Mouse (Mus musculus): ENCODE data around the gene Slc25a11. TPM values are rescaled to one million over a fixed set of nuclear protein-coding genes. Genes with fewer than 3 reads are reported as not detected.

Gene Slc25a11
- total and polyA plus RNA-seq, 3 experiments = 59.2 to 125 (median 72.7) TPM

GRCm38 (mm10) chr11:70664741-70665140, 17.5 kb upstream of the Slc25a11 start:
- Histone ChIP-seq H3K36me3 (replicated peaks) (peaks cover 78% of the 10 kb centered on the region), H3K4me3 (ENCODE audit: low read depth, low read length) (no peak overlapping the region), H3K27me3 (ENCODE audit: insufficient read depth, low read length) (no peaks in the 10 kb centered on the region), H3K9me3 (replicated peaks) (no peaks in the 10 kb centered on the region), H3K4me1 (ENCODE audit: insufficient read depth, low read depth, low read length) (peaks cover 27% of the 10 kb centered on the region)
- DNase-seq (ENCODE audit: low spot score) (no peak), ATAC-seq (ENCODE audit: extremely low read depth, insufficient number of reproducible peaks, low FRiP score, poor library complexity, severe bottlenecking) (no peak)
- TF ChIP-seq POLR2AphosphoS5 (IDR thresholded peaks at IDR 0.05; ENCODE audit: insufficient replicate concordance, low read depth, low read length) (no peak), CTCF (IDR thresholded peaks at IDR 0.05; ENCODE audit: low read depth, low read length) (no peak), GATA2 (IDR thresholded peaks at IDR 0.05; ENCODE audit: borderline replicate concordance, low read depth, low read length) (no peak), GATA1 (IDR thresholded peaks at IDR 0.05; ENCODE audit: borderline replicate concordance, low read length) (no peak), TAL1 (conservative IDR thresholded peaks at IDR 0.05; ENCODE audit: low read depth, low read length) (no peak)

DNA sequence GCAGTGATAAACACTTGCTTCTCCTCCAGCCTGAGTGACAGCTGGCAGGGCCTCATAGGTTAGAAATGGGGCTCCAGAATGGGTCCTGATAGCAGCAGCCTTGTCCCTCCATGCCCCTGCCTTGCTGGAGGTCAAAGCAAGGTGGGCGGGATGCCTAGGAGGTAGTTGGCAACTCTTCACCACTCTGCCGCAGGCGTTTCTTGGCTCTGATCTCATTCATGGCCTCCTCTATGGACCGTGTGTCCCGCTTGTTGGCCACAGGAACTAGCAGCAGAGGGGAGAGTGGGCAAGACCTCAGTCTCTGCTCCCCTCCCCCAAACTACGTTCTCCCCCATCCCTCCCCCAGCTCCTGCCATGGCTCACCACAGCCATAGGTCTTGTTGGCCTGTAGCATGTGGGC, 16.7 kb upstream of the Slc25a11 start:
- no peak overlapping the region for H3K4me3 ChIP-seq (ENCODE audit: low read depth, low read length)
- H3K36me3 ChIP-seq (replicated peaks) = peaks cover 86% of the 10 kb centered on the region
- TF ChIP-seq GATA2 (IDR thresholded peaks at IDR 0.05; ENCODE audit: borderline replicate concordance, low read depth, low read length) = no peak
- TF ChIP-seq TAL1 (conservative IDR thresholded peaks at IDR 0.05; ENCODE audit: low read depth, low read length) = no peak
- no peak for TF ChIP-seq GATA1 (IDR thresholded peaks at IDR 0.05; ENCODE audit: borderline replicate concordance, low read length)
- TF ChIP-seq POLR2AphosphoS5 (IDR thresholded peaks at IDR 0.05; ENCODE audit: insufficient replicate concordance, low read depth, low read length) = no peak
- TF ChIP-seq CTCF (IDR thresholded peaks at IDR 0.05; ENCODE audit: low read depth, low read length) = no peak
- no peaks in the 10 kb centered on the region for H3K9me3 ChIP-seq (replicated peaks)
- ATAC-seq (ENCODE audit: extremely low read depth, insufficient number of reproducible peaks, low FRiP score, poor library complexity, severe bottlenecking) (no peak), DNase-seq (ENCODE audit: low spot score) (no peak)
- peaks cover 23% of the 10 kb centered on the region for H3K4me1 ChIP-seq (ENCODE audit: insufficient read depth, low read depth, low read length)
- no peaks in the 10 kb centered on the region for H3K27me3 ChIP-seq (ENCODE audit: insufficient read depth, low read length)

DNA sequence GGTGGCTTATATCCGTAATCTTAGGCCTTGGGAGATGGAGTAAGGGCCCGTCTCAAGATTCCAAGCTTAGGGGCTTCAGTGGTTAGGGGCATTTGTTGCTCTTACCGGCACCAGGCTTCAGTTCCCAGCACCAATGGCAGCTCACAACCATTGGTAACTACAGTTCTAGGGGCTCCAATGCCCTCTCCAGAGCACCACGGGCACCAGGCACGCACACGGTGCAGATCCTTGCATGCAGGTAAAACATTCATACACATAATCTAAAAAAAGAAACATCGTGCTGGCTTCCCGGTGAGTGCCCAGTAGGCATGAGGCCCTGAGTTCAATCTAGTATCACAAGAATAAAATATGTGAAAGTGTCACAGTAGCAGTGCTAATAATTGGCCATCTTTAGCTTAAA, 15.8 kb upstream of the Slc25a11 start:
- no peak for ATAC-seq (ENCODE audit: extremely low read depth, insufficient number of reproducible peaks, low FRiP score, poor library complexity, severe bottlenecking)
- Histone ChIP-seq H3K36me3 (replicated peaks) (peaks cover 94% of the 10 kb centered on the region), H3K4me3 (ENCODE audit: low read depth, low read length) (no peak overlapping the region), H3K4me1 (ENCODE audit: insufficient read depth, low read depth, low read length) (peaks cover 27% of the 10 kb centered on the region), H3K27me3 (ENCODE audit: insufficient read depth, low read length) (no peaks in the 10 kb centered on the region), H3K9me3 (replicated peaks) (no peaks in the 10 kb centered on the region)
- TF ChIP-seq POLR2AphosphoS5 (IDR thresholded peaks at IDR 0.05; ENCODE audit: insufficient replicate concordance, low read depth, low read length) = no peak
- no peak for TF ChIP-seq CTCF (IDR thresholded peaks at IDR 0.05; ENCODE audit: low read depth, low read length)
- no peak for TF ChIP-seq GATA1 (IDR thresholded peaks at IDR 0.05; ENCODE audit: borderline replicate concordance, low read length)
- TF ChIP-seq TAL1 (conservative IDR thresholded peaks at IDR 0.05; ENCODE audit: low read depth, low read length) = no peak
- TF ChIP-seq GATA2 (IDR thresholded peaks at IDR 0.05; ENCODE audit: borderline replicate concordance, low read depth, low read length) = no peak
- DNase-seq (ENCODE audit: low spot score) = no peak

GRCm38 (mm10) chr11:70660571-70660970, 13.3 kb upstream of the Slc25a11 start:
- DNase-seq (ENCODE audit: low spot score) (no peak), ATAC-seq (ENCODE audit: extremely low read depth, insufficient number of reproducible peaks, low FRiP score, poor library complexity, severe bottlenecking) (no peak)
- Histone ChIP-seq H3K4me3 (ENCODE audit: low read depth, low read length) (no peak overlapping the region), H3K27me3 (ENCODE audit: insufficient read depth, low read length) (no peaks in the 10 kb centered on the region), H3K4me1 (ENCODE audit: insufficient read depth, low read depth, low read length) (peaks cover 36% of the 10 kb centered on the region), H3K9me3 (replicated peaks) (no peaks in the 10 kb centered on the region), H3K36me3 (replicated peaks) (peaks cover 76% of the 10 kb centered on the region)
- TF ChIP-seq TAL1 (conservative IDR thresholded peaks at IDR 0.05; ENCODE audit: low read depth, low read length) = no peak
- TF ChIP-seq POLR2AphosphoS5 (IDR thresholded peaks at IDR 0.05; ENCODE audit: insufficient replicate concordance, low read depth, low read length) = no peak
- TF ChIP-seq GATA1 (IDR thresholded peaks at IDR 0.05; ENCODE audit: borderline replicate concordance, low read length) = no peak
- TF ChIP-seq GATA2 (IDR thresholded peaks at IDR 0.05; ENCODE audit: borderline replicate concordance, low read depth, low read length) = no peak
- no peak for TF ChIP-seq CTCF (IDR thresholded peaks at IDR 0.05; ENCODE audit: low read depth, low read length)

DNA sequence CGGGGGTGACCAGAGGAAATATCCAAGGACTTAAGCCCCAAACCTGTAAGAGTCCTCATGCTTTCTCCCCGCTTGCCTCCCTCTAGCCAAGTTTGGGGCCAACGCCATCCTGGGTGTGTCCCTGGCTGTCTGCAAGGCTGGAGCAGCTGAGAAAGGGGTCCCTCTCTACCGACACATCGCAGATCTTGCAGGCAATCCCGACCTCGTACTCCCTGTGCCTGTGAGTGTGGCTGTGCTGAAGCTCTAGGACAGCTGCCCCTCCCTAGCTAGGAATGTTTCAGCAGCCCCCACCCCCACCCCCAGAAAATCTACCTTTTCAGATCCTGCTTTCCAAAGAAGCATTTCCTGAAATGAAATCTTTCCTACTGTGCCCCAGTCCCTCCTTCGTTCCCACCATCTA, 11.7 kb upstream of the Slc25a11 start:
- peaks cover 40% of the 10 kb centered on the region for H3K4me1 ChIP-seq (ENCODE audit: insufficient read depth, low read depth, low read length)
- peaks cover 62% of the 10 kb centered on the region for H3K36me3 ChIP-seq (replicated peaks)
- no peak overlapping the region for H3K4me3 ChIP-seq (ENCODE audit: low read depth, low read length)
- H3K9me3 ChIP-seq (replicated peaks) = no peaks in the 10 kb centered on the region
- TF ChIP-seq GATA2 (IDR thresholded peaks at IDR 0.05; ENCODE audit: borderline replicate concordance, low read depth, low read length) (no peak), POLR2AphosphoS5 (IDR thresholded peaks at IDR 0.05; ENCODE audit: insufficient replicate concordance, low read depth, low read length) (no peak)
- H3K27me3 ChIP-seq (ENCODE audit: insufficient read depth, low read length) = no peaks in the 10 kb centered on the region
- no peak for DNase-seq (ENCODE audit: low spot score)
- no peak for ATAC-seq (ENCODE audit: extremely low read depth, insufficient number of reproducible peaks, low FRiP score, poor library complexity, severe bottlenecking)

DNA sequence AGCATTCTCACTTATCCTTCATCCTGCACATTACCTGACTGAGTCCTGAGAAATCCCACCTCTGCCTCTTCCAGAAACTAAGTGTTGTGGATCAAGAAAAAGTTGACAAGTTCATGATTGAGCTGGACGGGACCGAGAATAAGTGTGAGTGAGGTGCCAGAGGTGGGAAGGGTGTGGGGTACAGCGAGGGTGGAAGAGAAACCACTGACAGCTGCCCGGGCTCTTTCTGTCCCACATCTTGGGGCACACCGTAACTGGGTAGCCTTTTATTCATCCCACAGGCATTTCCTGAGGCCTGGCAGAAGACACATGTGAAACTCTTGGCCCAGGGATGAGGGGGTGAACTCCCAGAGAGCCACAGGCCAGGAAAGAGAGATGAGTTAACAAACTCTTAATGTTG, 11.2 kb upstream of the Slc25a11 start:
- H3K27me3 ChIP-seq (ENCODE audit: insufficient read depth, low read length) = no peaks in the 10 kb centered on the region
- H3K4me1 ChIP-seq (ENCODE audit: insufficient read depth, low read depth, low read length) = peaks cover 40% of the 10 kb centered on the region
- H3K4me3 ChIP-seq (ENCODE audit: low read depth, low read length) = no peak overlapping the region
- TF ChIP-seq POLR2AphosphoS5 (IDR thresholded peaks at IDR 0.05; ENCODE audit: insufficient replicate concordance, low read depth, low read length) (no peak), GATA1 (IDR thresholded peaks at IDR 0.05; ENCODE audit: borderline replicate concordance, low read length) (no peak), GATA2 (IDR thresholded peaks at IDR 0.05; ENCODE audit: borderline replicate concordance, low read depth, low read length) (no peak), TAL1 (conservative IDR thresholded peaks at IDR 0.05; ENCODE audit: low read depth, low read length) (no peak), CTCF (IDR thresholded peaks at IDR 0.05; ENCODE audit: low read depth, low read length) (no peak)
- no peaks in the 10 kb centered on the region for H3K9me3 ChIP-seq (replicated peaks)
- no peak for ATAC-seq (ENCODE audit: extremely low read depth, insufficient number of reproducible peaks, low FRiP score, poor library complexity, severe bottlenecking)
- H3K36me3 ChIP-seq (replicated peaks) = peaks cover 61% of the 10 kb centered on the region
- DNase-seq (ENCODE audit: low spot score) = no peak

DNA sequence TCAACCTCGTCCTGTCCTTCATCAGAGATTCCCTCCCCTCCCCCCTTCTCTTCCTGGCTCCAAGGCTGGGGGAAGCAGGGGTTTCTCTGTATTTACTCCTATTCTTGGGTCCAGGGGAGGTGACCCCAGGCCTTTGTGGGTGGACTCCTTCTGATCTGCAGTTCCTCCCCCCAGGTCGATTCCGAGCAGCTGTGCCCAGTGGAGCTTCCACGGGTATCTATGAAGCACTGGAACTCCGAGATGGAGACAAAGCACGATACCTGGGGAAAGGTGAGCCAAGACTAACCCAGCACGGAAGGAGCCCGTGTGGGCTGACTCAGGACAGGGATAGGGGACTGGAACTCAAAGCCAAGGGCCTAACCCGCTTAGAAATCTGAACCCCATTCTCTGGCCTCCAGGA, 10.7 kb upstream of the Slc25a11 start:
- Histone ChIP-seq H3K9me3 (replicated peaks) (no peaks in the 10 kb centered on the region), H3K27me3 (ENCODE audit: insufficient read depth, low read length) (no peaks in the 10 kb centered on the region), H3K4me1 (ENCODE audit: insufficient read depth, low read depth, low read length) (peaks cover 40% of the 10 kb centered on the region), H3K4me3 (ENCODE audit: low read depth, low read length) (no peak overlapping the region), H3K36me3 (replicated peaks) (peaks cover 61% of the 10 kb centered on the region)
- TF ChIP-seq GATA2 (IDR thresholded peaks at IDR 0.05; ENCODE audit: borderline replicate concordance, low read depth, low read length) (no peak), GATA1 (IDR thresholded peaks at IDR 0.05; ENCODE audit: borderline replicate concordance, low read length) (no peak), POLR2AphosphoS5 (IDR thresholded peaks at IDR 0.05; ENCODE audit: insufficient replicate concordance, low read depth, low read length) (no peak), TAL1 (conservative IDR thresholded peaks at IDR 0.05; ENCODE audit: low read depth, low read length) (no peak), CTCF (IDR thresholded peaks at IDR 0.05; ENCODE audit: low read depth, low read length) (no peak)
- DNase-seq (ENCODE audit: low spot score) = no peak
- ATAC-seq (ENCODE audit: extremely low read depth, insufficient number of reproducible peaks, low FRiP score, poor library complexity, severe bottlenecking) = no peak

Data from G1E (cell line).